Mouse (Mus musculus) Muller cell, postnatal 12 days (primary cell): ENCODE results near the gene Igf1r.

Experiments
- DNase-seq: peaks from one replicate; pipeline ENCODE4 v3.0.0-alpha.2; 2015; ENCODE audit errors: inconsistent ontology term

Igf1r gene

DNA sequence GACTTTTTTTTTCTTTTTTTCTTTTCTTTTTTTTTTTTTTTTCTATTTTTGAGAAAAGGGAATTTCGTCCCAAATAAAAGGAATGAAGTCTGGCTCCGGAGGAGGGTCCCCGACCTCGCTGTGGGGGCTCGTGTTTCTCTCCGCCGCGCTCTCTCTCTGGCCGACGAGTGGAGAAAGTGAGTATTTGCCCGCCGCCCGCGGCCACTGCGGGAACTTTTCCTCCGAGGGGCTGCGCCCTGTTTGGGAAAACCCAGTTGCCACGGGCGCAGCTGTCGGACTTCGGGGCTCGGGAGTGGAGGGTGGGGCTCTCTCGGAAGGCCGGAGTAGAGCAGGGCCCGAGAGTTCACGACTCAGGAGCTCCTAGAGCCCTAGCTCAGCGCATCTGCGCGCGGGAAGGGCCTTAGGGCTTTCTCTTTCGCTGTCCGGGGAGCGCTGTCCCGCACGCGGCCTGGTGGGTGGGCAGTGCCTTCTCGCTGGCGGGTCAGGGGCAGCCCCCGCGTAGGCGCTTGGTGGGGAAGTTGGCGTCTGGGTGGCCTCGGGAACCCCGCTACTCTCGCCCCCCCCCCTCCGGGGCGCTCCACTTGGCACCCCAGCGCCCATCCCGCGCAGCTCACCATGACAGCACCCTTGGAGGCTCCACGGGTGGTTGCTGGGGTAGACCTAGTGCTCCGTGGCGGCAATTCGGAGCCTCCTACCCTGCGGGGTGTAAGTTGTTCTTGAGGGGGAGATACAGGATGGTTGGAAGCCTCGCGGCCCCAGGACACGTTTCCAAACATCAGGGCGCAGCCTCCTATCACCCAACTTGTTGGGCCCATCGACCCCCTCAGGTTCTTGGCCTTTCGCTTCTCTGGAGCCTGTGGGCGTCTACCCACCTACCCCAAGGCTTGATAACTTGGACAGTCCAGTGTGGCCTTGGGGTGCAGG is at the start of gene Igf1r:
Igf1r (plus strand) TSS at position 51 of the 924 bp plus-strand sequence.
- DNase-seq, result peak; percentile 66

- no peak for DNase-seq
Measured at GRCm38 (mm10) chr7:67906358-67906757, 46.3 kb upstream of the Igf1r start.

DNA sequence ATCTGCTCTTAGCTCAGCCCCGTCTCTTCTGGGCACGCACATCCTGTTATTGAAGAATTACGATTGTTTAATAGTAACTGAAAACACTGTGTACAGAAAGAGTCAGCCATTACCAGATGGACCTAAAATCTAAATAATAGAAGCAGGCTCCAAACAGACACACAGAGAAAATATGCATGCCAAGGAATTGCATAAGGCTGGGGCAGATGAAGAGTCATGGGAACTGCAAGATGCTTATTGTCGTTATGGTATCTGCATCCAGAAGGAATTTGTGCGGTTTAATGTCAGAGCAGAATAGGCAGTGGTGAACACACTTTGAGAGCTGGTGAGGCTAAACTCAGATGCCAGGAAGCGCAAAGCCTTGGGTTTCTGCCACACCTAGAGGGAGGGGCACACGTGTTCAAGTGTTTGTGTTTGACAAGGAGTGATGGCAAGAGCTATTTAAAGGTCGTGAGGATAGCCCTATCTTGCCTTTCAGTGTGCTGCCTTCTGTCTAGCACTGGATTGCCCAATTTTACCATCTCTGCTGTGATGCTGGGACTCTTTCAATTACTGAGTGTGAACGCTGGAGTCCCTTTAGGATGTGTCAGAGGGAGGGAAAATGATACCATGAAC is 44.7 kb upstream of the Igf1r start:
- no peak for DNase-seq

DNA sequence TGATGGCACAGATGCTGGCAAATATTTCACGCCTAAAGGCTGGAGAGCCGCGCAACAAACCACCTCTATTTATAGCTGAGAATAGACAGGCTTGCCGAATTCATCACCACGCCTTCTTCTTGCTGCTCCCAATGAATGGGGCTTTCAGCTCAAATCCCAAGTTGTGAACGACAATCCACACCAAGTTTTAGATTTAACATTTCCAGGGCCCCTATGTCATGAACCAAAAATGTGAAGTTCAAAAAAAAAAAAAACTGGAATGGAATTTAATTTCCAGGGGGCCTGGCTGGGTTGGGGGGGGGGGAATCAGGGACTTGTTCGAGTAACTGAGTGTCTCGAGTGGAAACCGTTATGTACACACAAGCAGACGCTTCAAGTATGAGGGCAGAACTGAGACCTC is 42.1 kb upstream of the Igf1r start:
- DNase-seq, result peak; percentile 83

- DNase-seq, result no peak
Measured at GRCm38 (mm10) chr7:67910947-67911346, 41.7 kb upstream of the Igf1r start.

DNA sequence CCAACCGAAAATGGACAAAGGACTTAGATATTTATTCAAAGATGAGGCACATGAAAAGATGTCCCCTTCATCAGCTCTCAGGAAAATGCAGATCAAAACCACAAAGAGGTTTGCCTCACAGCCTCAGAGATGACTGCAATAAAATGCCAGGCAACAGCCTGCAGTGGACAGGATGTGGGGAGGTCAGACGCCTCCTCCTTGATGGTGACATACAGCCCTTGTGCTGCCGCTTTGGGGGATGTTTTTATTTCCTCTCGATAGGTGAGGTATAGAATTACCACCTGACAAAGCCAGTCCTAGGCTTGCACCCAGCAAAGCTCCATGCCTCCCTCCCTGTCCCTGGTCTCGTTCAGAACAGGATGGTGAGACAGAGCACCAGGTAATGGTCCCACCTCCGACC is 40.8 kb upstream of the Igf1r start:
- no peak for DNase-seq

- no peak for DNase-seq
Measured at GRCm38 (mm10) chr7:67916960-67917359, 35.7 kb upstream of the Igf1r start.

DNA sequence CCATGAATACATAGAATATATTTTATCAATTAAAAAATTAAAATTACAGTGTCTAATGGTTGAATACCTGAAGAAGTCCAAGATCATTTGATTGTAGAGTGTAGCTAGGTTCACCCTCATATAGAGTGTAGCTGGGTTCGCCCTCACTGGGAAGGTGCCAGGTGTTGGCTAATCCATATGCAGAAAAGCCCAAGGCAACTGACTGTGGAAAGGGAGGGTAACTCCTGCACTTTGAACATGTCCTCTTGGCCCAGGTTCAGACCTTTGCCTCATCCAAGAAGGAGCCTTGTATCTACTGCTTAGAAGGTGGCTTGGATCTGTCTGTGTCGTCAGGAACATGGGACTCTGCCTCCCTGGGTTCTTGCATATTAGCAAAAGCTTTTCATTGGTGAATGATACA is 34.9 kb upstream of the Igf1r start:
- DNase-seq, result no peak

DNA sequence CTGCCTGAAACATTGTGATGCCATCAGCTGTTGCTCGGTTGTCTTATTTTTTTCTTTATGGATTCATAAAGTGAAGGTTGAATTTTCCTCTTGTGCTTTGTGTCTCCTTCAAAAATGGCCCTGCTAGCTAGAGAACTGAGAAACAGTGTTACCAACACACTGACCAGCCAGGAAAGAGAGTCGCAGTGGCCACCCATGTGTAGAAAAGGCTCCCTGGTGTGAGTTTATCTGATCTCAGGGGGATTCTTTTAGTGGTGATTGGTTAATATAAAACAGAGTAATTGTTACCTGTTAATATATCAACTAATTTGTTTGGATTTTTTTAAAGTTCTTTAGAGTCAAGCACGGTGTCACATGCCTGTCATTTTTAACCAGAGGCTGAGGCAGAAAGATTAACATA is 33.2 kb upstream of the Igf1r start:
- DNase-seq, result no peak

GRCm38 (mm10) chr7:67924215-67924614 is 28.4 kb upstream of the Igf1r start:
- DNase-seq, result no peak

DNA sequence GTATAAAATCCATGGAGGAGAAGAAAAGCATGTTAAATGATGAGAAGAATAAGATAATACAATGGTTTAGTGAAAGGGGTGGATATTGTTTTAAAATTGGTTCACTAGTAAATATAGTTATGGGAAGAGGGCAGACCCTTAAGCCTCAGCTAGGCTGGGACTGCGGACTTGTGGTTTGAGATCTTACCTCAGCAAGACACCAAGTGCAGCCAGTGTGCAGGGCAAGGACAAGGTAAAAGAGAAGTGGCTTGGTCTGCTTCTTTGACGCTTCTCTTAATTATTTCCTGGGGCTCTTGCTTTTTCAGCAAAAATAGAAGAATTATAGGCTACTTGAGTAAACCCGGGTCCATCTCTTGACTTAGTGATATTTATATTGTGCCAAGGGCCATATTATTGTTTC is 22.5 kb upstream of the Igf1r start:
- no peak for DNase-seq

- no peak for DNase-seq
Measured at GRCm38 (mm10) chr7:67936801-67937200, 15.8 kb upstream of the Igf1r start.

DNA sequence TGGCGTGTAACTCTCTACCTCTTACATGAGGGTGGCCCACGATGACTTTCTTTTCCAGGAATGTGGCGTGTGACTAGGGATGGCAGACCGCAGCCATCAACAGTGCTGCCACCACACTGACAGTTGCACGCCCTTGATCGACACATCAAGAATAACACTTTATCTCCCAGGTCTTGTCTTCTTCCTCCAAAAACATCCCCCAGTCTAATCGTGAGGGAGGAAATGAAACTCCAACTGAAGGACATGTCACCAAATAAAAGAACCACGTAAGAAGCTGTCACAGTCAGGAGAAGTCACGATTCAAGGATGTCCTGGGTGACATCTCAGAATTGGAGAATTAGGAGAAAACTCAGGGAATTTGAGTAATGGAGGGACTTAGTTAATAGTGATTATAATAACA is 8.8 kb upstream of the Igf1r start:
- no peak for DNase-seq

- no peak for DNase-seq
Measured at GRCm38 (mm10) chr7:67946901-67947300, 5.7 kb upstream of the Igf1r start.

GRCm38 (mm10) chr7:67950346-67950814 is 2.2 kb upstream of the Igf1r start:
- peak; percentile 67 for DNase-seq

GRCm38 (mm10) chr7:67950815-67951531 is 1.7 kb upstream of the Igf1r start:
- DNase-seq, result peak; percentile 94

- peak; percentile 98 for DNase-seq
Measured at GRCm38 (mm10) chr7:67951532-67952035, 1.0 kb upstream of the Igf1r start.

GRCm38 (mm10) chr7:67952036-67952681 is 468 bp upstream of the Igf1r start:
- peak; percentile 93 for DNase-seq

DNA sequence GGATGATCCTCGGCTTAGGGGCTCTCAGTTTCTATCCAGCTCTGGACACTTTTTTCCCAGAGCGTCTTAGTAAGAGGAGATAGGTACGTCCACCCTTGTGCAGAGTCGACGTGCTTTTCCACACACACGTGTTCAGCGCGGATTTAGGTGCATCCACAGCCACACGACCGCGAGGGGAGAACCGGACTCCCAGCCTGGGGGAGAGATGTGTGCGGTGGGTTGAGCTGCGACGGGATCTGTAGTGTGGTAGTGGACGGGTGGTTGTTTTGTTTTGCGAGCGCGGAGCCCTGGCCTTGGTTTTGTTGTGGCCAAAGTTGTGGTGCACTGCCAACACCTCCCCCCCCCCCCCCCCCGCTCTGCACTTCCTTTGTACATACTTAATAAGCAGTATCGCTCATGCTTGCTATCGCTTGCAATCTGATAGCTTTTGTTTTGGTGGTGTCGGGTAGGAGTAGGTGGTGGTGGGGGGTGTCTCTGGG is 1.2 kb downstream of the Igf1r start:
- no peak for DNase-seq

GRCm38 (mm10) chr7:67954591-67955185 is 2.1 kb downstream of the Igf1r start:
- no peak for DNase-seq

DNA sequence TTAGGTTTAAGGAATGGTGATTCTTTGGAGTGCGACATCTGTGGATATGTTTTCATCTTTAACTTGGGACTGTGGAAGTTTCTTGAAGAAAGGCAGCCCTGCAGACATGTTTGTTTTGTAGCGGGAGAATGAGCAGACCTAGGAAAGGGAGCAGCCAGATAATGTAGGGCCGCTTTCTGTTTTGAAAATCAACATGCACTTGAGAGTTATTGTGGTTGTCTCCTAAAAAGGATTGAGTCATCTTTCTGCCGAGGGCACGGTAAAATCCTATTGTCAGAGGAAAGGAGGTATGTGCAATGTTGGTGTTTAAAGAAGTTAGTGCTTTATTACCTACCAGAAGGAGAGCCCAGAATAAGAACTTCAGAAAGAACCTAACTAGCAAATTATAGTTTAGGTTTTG is 2.6 kb downstream of the Igf1r start:
- no peak for DNase-seq
